Mouse (Mus musculus): ENCODE results near the gene Dlk1.

DNA sequence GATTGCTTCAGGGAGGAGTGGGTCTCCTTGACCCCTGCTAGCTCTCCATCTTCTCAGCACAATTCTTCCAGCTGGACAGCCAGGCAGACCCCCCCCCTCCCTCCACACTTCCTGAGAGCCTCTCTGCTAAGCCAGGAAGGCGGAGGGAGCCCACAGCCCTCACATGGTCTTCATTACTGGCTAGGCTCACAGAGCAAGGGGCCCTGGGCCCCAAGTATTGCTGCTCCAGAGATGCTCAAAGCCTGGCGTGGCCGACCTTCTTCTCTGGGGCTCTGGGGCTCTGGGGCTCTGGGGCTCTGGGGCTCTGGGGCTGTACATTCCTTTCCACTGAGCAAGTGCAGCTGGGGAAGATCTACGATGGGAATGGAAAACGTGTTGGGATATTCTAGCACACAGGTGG, 39.9 kb upstream of the Dlk1 start:
- TF ChIP-seq CTCF (IDR thresholded peaks at IDR 0.05; ENCODE audit: low read depth, low read length), result no peak
- no peak for TF ChIP-seq POLR2A (IDR thresholded peaks at IDR 0.05; ENCODE audit: extremely low read depth, insufficient read depth, low read length)

Data from liver, adult 2 months (tissue).